Mouse (Mus musculus) embryonic facial prominence, embryonic 15.5 days (tissue): ENCODE results near the gene P2ry2. TPM values are rescaled to one million over a fixed set of nuclear protein-coding genes. Genes with fewer than 3 reads are reported as not detected.

ENCODE experiments used
- ATAC-seq: fragments of 200-750 bp; cut with Nextera tagmentation; 2 replicates; pipeline ENCODE4 v1.8.0; 2017; ENCODE audit warnings: low read depth, moderate TSS enrichment; ENCODE audit not compliant: insufficient number of reproducible peaks, low FRiP score, low TSS enrichment
- H3K27ac ChIP-seq: fragments of 300-500 bp; sonication (generic); replicated peaks from 2 replicates; pipeline ENCODE4 v1.5.1; 2015; ENCODE audit warnings: mild to moderate bottlenecking, inconsistent platforms
- H3K27me3 ChIP-seq: fragments of 300-500 bp; sonication (generic); 2 replicates; pipeline ENCODE4 v1.6.1; 2015; ENCODE audit warnings: inconsistent platforms
- H3K36me3 ChIP-seq: fragments of 300-500 bp; sonication (generic); 2 replicates; pipeline ENCODE4 v1.6.1; 2015; ENCODE audit warnings: mild to moderate bottlenecking, inconsistent platforms
- H3K4me1 ChIP-seq: fragments of 300-500 bp; sonication (generic); 2 replicates; pipeline ENCODE4 v1.6.1; 2015; ENCODE audit warnings: inconsistent platforms
- H3K4me2 ChIP-seq: fragments of 300-500 bp; sonication (generic); replicated peaks from 2 replicates; pipeline ENCODE4 v1.6.1; 2015; ENCODE audit warnings: mild to moderate bottlenecking, inconsistent platforms
- H3K4me3 ChIP-seq: fragments of 300-500 bp; sonication (generic); replicated peaks from 2 replicates; pipeline ENCODE4 v1.5.1; 2015; ENCODE audit warnings: mild to moderate bottlenecking, inconsistent platforms
- H3K9ac ChIP-seq: fragments of 300-500 bp; sonication (generic); 2 replicates; pipeline ENCODE4 v1.6.1; 2015; ENCODE audit warnings: inconsistent platforms
- H3K9me3 ChIP-seq: fragments of 300-500 bp; sonication (generic); replicated peaks from 2 replicates; pipeline ENCODE4 v1.6.1; 2016; ENCODE audit warnings: inconsistent platforms
- WGBS: fragments of 180-500 bp; shearing (Covaris S2); methylation state at CpG from one replicate; pipeline ENCODE4 v1.1.7; 2015; 5-methylcytosine and 5-hydroxymethylcytosine counted together
- polyA plus RNA-seq: library from polyadenylated mRNA; unstranded; fragments of >200 nt; fragmentation: Nextera tagmentation; extraction: Ambion mirVana; gene quantifications from 2 replicates; pipeline ENCODE4 v1.2.1, GENCODE M21; 2015

Gene P2ry2
- polyA plus RNA-seq, 1 experiment from 2014 or later, result 3.6 TPM

DNA sequence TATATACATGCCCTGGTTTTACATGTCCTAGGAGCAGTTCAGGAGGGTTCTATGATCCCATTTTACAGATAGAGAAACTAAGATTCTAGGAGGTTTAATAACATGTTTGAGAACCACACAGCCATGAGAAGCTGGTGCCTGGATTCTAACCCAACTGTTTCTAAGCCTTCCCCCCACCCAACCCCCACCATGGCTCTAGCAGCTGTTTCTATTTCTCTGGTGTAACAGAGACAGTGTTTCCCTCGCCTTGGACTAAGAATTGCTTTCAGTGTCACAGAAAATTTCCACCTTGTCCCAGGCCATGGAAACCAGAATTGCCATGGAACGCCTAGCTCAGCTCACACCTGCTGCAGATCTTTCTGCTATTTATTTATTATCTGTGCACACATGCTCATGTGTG lies 52.2 kb downstream of the P2ry2 start:
- no peaks in the 10 kb centered on the region for H3K36me3 ChIP-seq
- no peak overlapping the region for H3K4me2 ChIP-seq
- no peaks in the 10 kb centered on the region for H3K9me3 ChIP-seq
- H3K4me1 ChIP-seq, result 0 out of 2 replicates have a peak, but pooled peaks cover 4% of the 10 kb centered on the region
- no peak overlapping the region for H3K27ac ChIP-seq
- WGBS, result 47% methylated on average over 2 of the region's 2 CpGs
- no peak overlapping the region for H3K9ac ChIP-seq
- H3K4me3 ChIP-seq, result no peak overlapping the region
- no peaks in the 10 kb centered on the region for H3K27me3 ChIP-seq
- ATAC-seq, result no peak

- no peak overlapping the region for H3K27ac ChIP-seq
- H3K4me2 ChIP-seq, result no peak overlapping the region
- H3K9me3 ChIP-seq, result no peaks in the 10 kb centered on the region
- H3K4me1 ChIP-seq, result 0 out of 2 replicates have a peak, but pooled peaks cover 4% of the 10 kb centered on the region
- WGBS, result 93% methylated on average over 2 of the region's 2 CpGs
- no peak overlapping the region for H3K9ac ChIP-seq
- no peak overlapping the region for H3K4me3 ChIP-seq
- ATAC-seq, result no peak
- no peaks in the 10 kb centered on the region for H3K27me3 ChIP-seq
- H3K36me3 ChIP-seq, result no peaks in the 10 kb centered on the region
Observed at GRCm38 (mm10) chr7:100958426-100958825, 54.2 kb downstream of the P2ry2 start.

DNA sequence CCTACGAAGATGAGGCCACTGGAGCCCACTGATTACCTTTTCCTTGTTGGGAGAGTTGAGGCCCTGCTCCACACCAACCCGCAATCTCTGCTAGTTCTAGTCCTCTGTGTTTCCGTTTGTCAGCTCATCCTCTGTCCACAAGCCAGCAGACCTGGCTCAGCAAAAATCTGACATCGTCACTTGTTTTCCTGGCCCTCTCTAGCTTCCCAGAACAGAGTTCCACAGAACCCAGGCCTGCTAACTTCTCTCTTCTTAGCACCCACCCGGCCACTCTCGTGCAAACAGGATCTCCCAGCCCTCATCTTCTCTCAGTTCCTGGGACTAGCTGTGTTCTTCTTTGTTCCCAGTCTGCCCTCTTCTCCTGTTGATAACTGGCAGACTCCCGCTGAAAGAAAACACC lies 60.0 kb downstream of the P2ry2 start:
- Histone ChIP-seq H3K36me3 (no peaks in the 10 kb centered on the region), H3K9ac (no peak overlapping the region), H3K9me3 (no peaks in the 10 kb centered on the region), H3K4me3 (no peak overlapping the region), H3K4me2 (no peak overlapping the region), H3K27ac (no peak overlapping the region), H3K27me3 (no peaks in the 10 kb centered on the region), H3K4me1 (peaks cover 15% of the 10 kb centered on the region)
- 83% methylated on average over 7 of the region's 7 CpGs for WGBS
- no peak for ATAC-seq

DNA sequence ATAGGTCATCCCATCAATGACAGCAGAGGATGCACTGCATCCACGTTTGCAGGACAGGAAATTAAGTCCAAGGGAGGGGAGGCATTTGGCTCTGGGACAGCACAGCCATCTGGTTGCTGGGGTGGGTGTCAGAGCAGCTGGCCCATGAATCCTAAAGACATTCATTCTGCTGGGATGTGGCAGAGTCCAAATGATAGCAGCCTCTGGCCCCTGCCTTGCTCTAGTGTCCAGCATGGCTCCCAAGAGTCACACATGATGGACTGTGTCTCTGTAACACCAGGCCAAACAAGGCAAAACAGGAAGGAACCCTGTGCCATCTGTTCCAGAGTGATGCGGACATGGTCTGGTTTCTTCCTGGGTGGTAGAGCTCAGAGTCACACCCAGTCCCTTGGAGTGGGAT lies 60.8 kb downstream of the P2ry2 start:
- 53% methylated on average over 2 of the region's 2 CpGs for WGBS
- Histone ChIP-seq H3K27me3 (no peaks in the 10 kb centered on the region), H3K9ac (no peak overlapping the region), H3K36me3 (no peaks in the 10 kb centered on the region), H3K4me2 (no peak overlapping the region), H3K4me1 (peaks cover 15% of the 10 kb centered on the region), H3K9me3 (no peaks in the 10 kb centered on the region), H3K4me3 (no peak overlapping the region), H3K27ac (no peak overlapping the region)
- ATAC-seq, result no peak

- 45% methylated on average over 12 of the region's 12 CpGs for WGBS
- no peak overlapping the region for H3K4me2 ChIP-seq
- H3K4me3 ChIP-seq, result no peak overlapping the region
- no peaks in the 10 kb centered on the region for H3K27me3 ChIP-seq
- H3K27ac ChIP-seq, result no peak overlapping the region; the same call in 1 of the 2 replicates
- H3K9me3 ChIP-seq, result no peaks in the 10 kb centered on the region
- H3K9ac ChIP-seq, result no peak overlapping the region
- ATAC-seq, result 0 out of 2 replicates have a peak, but pooled peaks have one; percentile 27
- H3K36me3 ChIP-seq, result no peaks in the 10 kb centered on the region
- peaks cover 15% of the 10 kb centered on the region for H3K4me1 ChIP-seq
Observed at GRCm38 (mm10) chr7:100950481-100951010, 62.1 kb downstream of the P2ry2 start.

GRCm38 (mm10) chr7:100950031-100950430 lies 62.6 kb downstream of the P2ry2 start:
- Histone ChIP-seq H3K27me3 (no peaks in the 10 kb centered on the region), H3K36me3 (no peaks in the 10 kb centered on the region), H3K27ac (peak overlapping the region; percentile 55), H3K4me3 (no peak overlapping the region), H3K9me3 (no peaks in the 10 kb centered on the region), H3K4me2 (no peak overlapping the region), H3K4me1 (peaks cover 15% of the 10 kb centered on the region), H3K9ac (no peak overlapping the region)
- 76% methylated on average over 5 of the region's 5 CpGs for WGBS
- no peak for ATAC-seq

Other genes starting within 250 kb of the P2ry2 start
- gene Relt, start 149.4 kb downstream of the P2ry2 start, polyA plus RNA-seq, result 3.5 and 4.2 TPM in 2 replicates
- 8.7 and 10.5 TPM in 2 replicates for gene Arhgef17, start 80.8 kb downstream of the P2ry2 start, polyA plus RNA-seq
- gene P2ry6, start 38.2 kb downstream of the P2ry2 start, polyA plus RNA-seq, result 7.8 and 8.6 TPM in 2 replicates
- gene Fchsd2, start 80.0 kb upstream of the P2ry2 start, polyA plus RNA-seq, result 19.6 and 21.9 TPM in 2 replicates